Mouse (Mus musculus) layer of hippocampus, adult 2 months (tissue): Measurements from ENCODE around the gene Actn3. TPM values are rescaled to one million over a fixed set of nuclear protein-coding genes. Genes with fewer than 3 reads are reported as not detected.
"Not testable (repeated sequence)": the region's sequence is repeated elsewhere in the genome, so short reads cannot be mapped to it uniquely, and the experiment has no call there.

Experiments used
- DNase-seq, 2 experiments: peaks; one replicate each; pipeline ENCODE4 v3.0.0; 2022; ENCODE audit warnings: low spot score in 2 of 2
- H3K27ac ChIP-seq: fragments of 200-600 bp; 2 replicates; pipeline ENCODE4 v1.8.1; 2022
- H3K4me3 ChIP-seq: fragments of 200-600 bp; 2 replicates; pipeline ENCODE4 v1.8.1; 2022; ENCODE audit warnings: mild to moderate bottlenecking
- CTCF ChIP-seq: fragments of 200-600 bp; conservative IDR thresholded peaks from 2 replicates; pipeline ENCODE4 v1.8.1; 2022; ENCODE audit warnings: antibody characterized with exemption, mild to moderate bottlenecking, moderate library complexity
- total RNA-seq, 2 experiments: library from RNA; stranded (reverse); gene quantifications; 2 replicates each; pipeline ENCODE4 v1.2.3; 2021

Gene Actn3
- total RNA-seq, 2 experiments from 2014 or later: 0.82 to 1.5 TPM

DNA sequence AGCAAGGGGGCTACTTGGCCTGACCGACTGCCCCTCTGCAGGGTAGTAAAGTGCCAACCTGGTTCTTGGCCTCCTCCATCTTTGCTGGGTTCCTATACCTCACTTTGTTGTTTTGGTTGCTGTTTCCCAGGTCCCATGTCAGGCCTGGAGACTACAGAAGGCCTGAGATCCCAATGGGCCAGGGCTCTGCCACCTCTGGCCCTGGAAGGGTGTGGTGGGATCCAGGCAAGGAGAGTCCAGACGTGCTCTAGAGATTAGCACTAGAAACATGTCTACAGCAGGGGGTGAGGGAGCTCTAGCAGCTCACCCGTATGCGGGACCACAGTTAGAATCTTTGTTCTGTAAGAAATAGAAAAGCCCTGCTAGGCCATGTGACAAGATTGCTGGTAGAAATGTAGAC, 6.3 kb upstream of the Actn3 start:
- no peak overlapping the region for H3K27ac ChIP-seq
- no peak for TF ChIP-seq CTCF
- DNase-seq: no peak
- no peak overlapping the region for H3K4me3 ChIP-seq

DNA sequence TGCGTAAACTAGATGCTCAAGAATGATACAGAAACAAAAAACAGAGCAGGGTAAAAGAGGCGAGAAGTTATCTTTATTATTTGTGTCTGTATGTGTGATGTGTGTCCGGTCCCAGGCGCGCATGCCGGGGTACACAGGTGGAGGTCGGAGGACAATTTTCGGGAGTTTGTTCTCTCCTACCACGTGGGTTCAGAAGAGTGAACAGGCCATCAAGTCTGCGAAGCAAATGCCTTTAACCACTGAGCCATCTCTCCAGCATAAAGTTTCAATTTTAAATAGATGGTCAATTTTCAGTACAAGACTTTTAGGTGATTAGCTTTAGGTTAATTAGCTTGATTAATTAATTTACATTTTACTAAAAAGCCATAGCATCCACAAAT, 1.6 kb upstream of the Actn3 start:
- H3K4me3 ChIP-seq: peak overlapping the region; percentile 85
- no peak for TF ChIP-seq CTCF
- no peak for DNase-seq
- peak overlapping the region; percentile 92; the same call in 1 of the 2 replicates for H3K27ac ChIP-seq

DNA sequence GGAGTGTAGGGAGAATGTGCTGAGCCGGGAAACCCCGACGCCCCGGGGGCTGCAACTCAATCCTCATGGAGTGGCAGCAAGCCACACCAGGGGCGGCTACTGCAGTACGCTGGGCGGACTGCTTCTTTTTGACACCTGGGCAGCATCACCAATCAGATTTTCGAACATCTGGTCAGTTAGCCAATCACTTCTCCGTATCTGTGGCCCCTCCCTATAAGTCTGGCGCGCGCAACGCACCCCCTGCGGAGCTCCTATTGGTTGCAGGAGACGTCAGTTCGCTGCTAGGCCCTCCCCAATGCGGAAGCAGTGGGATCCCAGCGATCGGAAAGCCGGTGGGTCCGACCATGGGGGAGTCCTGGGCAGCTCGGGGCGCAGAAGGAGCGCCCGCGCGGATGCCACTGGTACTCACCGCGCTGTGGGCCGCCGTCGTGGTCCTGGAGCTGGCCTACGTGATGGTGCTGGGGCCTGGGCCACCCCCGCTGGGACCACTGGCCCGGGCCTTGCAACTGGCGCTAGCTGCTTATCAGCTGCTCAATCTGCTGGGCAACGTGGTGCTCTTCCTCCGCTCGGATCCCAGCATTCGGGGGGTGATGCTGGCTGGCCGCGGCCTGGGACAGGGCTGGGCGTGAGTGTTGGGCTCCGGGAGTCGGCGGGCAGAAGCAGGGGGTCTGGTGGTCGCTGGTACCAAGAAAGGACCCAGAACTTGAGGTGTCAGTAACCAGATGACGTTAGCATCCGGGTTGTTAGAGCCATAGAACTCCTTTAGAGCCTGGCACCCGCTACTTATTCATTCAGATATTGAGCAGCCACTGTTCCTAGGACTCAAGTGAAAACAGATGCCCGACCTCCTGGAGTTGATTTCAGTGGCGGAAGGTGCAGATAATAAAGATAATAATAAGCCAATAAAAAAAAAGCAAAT, 955 bp upstream of the Actn3 start, which contains the start of gene Zdhhc24:
Zdhhc24 (plus strand) TSS at position 264 of the 919 bp plus-strand sequence.
- peak within 1 kb of the TSS; percentile 92 for H3K27ac ChIP-seq
- peak within 1 kb of the TSS; percentile 85 for H3K4me3 ChIP-seq
- DNase-seq: peak; percentile 95 to 96
- TF ChIP-seq CTCF: no peak

DNA sequence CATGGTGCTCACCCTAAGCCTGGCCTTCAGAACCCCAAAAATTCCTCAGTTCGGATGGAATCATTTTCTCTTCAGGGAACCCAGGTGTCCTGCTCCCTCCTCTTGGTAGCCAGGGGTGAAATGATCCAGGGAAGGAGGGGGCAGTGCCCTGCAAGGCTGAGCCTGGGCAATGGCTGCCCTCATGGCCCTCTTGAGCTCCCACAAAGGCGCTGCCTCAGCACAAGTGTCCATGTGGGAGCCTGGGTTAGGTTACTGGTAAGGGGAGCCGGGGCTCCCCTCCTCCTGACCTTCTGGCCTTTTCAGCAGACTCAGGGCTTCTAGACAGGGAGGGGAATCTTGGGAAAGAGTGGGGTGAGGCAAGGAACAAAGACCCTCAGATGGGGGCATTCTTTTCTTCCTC, 954 bp downstream of the Actn3 start:
- Histone ChIP-seq H3K27ac (no peak overlapping the region), H3K4me3 (no peak overlapping the region)
- DNase-seq: no peak
- no peak for TF ChIP-seq CTCF

DNA sequence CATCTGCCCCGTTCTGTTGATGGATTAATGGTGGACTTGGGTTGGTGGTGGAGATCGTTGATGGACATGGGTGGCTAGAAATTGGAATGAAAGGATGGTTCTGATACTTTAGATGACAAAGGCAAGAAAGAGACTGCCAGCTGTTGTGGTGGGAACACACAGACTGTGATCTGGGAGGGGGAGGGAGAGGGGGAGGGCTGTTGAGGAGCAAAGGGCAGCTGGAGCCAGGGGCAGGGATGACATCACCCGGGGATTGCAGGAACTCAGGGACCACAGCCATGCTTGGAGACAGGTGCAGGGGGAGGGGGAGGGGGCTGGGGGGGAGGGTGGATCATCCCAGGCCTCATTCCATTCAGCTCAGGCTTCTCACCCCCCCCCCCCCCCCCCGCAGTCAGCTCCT, 1.5 kb downstream of the Actn3 start:
- no peak overlapping the region for H3K4me3 ChIP-seq
- DNase-seq: no peak

DNA sequence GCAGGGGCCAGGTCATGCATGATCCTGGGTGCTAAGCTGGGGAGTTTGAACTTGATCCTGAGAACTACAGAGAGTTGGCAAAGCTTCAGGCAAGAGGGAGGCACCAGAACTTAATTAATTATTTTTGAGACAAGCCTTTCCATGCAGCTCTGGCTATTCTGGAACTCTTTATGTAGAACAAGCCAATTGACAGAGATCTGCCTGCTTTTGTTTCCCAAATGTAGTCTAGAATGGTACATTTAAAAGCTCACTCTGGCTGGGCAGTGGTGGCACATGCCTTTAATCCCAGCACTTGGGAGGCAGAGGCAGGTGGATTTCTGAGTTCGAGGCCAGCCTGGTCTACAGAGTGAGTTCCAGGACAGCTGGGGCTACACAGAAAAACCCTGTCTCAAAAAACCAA, 3.1 kb downstream of the Actn3 start:
- not testable (repeated sequence) for H3K27ac ChIP-seq, DNase-seq, H3K4me3 ChIP-seq

More for the DNA sequence above, 1.5 kb downstream of the Actn3 start:
- H3K27ac ChIP-seq: no peak overlapping the region
- no peak for TF ChIP-seq CTCF

DNA sequence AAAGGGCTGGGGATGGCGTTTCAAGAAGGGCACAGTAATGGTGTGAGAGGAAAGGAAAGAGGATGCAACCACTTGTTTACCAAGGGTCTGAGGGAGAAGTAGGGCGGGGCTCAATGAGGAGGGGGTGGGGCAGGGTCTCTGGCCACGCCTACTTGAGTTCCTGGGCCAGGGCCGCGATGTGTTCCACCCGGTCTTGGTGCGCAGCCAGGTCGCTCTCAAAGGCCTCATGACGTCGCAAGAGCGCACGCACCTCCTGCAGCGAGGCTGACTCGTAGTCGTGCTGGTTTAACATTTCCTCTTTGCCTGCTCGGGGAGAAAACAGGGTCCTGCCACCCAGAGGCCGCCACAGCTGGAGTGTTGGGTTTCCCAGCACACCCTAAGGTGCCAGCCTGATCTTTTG, 12.6 kb downstream of the Actn3 start:
- no peak for TF ChIP-seq CTCF
- H3K4me3 ChIP-seq: no peak overlapping the region
- no peak overlapping the region for H3K27ac ChIP-seq
- DNase-seq: no peak

DNA sequence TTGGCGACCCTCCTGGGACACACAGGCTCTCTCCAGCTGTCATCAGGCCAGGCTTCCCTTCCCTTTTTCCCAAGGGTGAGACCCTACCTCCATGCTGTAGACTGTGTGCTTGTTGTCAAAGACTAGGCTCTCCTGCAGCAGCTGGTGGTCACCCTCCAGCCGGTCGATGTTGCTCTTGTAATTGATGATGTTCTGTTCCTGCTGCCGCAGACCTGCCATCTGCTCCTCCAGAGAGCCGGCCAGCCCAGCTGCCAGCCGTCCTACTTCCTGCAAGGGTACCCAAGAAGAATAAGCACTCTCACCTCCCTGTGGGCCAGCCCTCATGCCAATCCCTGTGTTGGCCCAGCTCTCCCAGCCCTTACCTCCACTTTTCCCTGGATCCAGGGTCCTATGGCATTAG, 14.7 kb downstream of the Actn3 start:
- DNase-seq: no peak
- H3K4me3 ChIP-seq: no peak overlapping the region
- H3K27ac ChIP-seq: no peak overlapping the region
- TF ChIP-seq CTCF: no peak

DNA sequence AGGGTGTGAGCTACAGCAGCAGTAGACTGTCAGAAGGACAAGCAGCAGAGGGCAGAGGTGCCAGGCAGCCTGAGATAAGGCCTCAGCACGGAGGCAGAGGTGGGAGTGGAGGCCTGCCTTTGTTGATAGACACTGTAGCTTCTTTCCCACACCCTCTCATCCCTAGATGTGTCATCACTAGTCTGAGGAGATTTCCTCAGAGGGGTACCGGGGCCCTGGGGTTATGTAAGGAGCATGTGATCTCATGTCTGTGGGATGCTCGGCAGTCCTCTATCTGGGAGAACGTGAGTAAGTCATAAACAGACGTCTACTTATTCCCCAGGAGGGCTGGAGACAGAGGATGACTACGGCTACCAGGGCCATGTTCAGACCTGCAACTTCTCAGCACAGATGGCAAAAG, 18.6 kb downstream of the Actn3 start:
- no peak overlapping the region for H3K4me3 ChIP-seq
- no peak for DNase-seq
- no peak overlapping the region for H3K27ac ChIP-seq
- TF ChIP-seq CTCF: no peak

DNA sequence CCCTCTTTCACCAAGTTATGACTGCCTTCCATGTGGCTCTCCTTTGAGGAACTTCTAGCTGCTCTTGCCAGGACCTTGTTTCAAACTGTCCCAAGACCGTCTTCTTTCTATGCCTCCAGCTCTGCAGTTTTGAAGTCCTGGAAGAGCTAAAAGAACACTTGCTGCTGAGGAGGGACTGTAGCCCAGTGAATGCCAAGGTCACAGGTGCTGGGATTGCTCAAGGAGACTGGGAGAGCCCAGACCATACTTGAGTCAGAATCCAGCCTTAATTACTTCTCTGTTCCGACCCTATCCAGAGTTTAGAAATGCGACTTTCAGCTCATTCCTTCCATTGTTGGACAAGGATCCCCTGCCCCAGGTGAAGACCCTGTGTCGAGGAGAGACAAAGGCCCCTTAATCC, 21.8 kb downstream of the Actn3 start:
- peak overlapping the region; percentile 95; the same call in 1 of the 2 replicates for H3K27ac ChIP-seq
- no peak for TF ChIP-seq CTCF
- no peak for DNase-seq
- H3K4me3 ChIP-seq: peak overlapping the region; percentile 75

DNA sequence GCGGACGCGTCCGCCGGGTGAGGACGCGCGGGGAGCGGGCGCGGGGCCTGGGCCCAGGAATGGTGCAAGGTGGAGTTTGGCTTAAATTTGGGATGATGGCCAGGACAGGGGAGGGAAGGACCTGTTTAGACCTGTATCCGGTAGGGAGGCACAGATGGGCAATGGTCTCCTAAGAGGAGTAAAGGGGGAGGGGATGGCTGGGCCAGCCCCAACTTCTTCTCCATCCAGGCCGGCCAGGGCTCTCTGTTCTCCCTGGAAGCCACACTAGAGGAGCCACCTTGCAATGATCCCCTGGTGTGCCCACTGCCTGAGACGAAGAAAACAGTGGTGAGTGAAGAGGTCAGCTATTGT, 22.3 kb downstream of the Actn3 start:
- peak overlapping the region; percentile 75 for H3K4me3 ChIP-seq
- no peak for DNase-seq
- no peak for TF ChIP-seq CTCF
- H3K27ac ChIP-seq: peak overlapping the region; percentile 95

DNA sequence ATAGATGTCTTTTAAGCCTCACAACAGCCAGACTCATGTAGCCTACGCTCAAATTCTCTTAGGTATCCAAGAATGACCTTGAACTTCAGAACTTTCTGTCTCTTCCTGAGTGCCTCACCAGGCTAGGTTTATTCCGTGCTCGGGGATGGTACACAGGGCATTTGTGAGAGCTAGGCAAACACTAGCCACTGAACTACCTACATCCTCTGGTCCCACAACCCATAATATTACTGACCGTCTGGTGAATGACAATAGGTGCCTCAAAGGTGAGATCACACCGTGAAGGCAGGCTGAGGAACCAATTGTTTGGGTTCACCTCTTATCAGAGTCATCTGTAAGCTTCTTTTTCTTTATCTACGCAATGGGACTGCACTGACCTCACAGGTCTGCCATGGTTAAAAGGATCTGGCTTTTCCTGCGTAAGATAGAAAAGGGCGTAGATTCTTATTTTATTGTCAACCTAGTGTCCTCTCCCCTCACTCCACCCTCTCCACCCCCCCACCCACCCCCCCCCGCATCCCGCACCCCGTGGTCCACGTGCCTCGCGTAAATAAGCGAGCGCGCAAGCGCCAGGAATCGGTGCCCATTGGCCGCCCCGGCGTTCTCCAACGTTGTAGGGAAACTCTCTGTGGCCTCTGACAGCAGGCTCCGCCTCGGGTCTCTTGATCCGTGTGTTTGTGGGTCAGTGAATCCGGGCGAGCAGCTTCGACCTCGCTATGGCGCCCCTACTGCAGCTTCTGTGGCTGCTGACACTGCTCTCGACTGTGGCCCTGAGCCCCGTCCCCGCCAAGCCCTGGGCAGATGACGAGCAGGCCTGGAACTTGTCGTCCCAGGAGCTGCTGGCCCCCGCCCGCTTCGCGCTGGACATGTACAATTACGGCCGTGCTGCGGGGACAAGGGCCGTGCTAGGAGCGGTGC, 22.9 kb downstream of the Actn3 start, which contains the start of gene Ctsf:
Ctsf (plus strand) TSS at position 579 of the 918 bp plus-strand sequence.
- no peak; the same call in 1 of the 2 replicates for TF ChIP-seq CTCF
- peak within 1 kb of the TSS; percentile 95 for H3K27ac ChIP-seq
- peak within 1 kb of the TSS; percentile 75 for H3K4me3 ChIP-seq
- DNase-seq: peak; percentile 91

DNA sequence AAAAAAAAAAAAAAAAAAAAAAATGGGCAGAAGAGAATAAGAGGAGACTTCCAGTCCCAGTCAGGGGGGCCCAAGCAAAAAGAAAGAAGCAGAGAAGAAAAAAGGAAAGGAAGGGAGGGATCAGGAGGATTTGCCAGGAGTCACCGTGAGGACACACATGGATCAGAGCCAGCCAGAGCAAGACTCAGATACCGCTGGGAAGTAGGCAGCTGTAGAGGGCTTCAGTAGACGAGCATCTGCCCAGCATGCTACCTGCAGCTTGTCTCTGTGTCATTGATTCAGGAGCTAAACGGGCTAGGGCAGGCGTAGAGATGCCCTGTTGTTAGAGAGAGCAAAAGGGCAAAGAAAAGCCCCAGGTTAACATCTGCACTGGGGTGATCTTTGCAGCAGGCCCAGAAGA, 27.4 kb downstream of the Actn3 start:
- no peak for DNase-seq
- H3K4me3 ChIP-seq: no peak overlapping the region
- H3K27ac ChIP-seq: no peak overlapping the region
- no peak for TF ChIP-seq CTCF
